Comparison of ENCODE assay signal across 11 mouse cellular contexts in genomic region chr15:98777005-98777616, GRCm38 (mm10). TPM values are rescaled to one million over a fixed set of nuclear protein-coding genes. Genes with fewer than 3 reads are reported as not detected.
DNase-seq lines count a peak whose midpoint lies in the region; ATAC-seq and TF ChIP-seq lines count a peak whose summit lies in the region.
"Had no signal": no experiment of that assay in that cellular context is flagged by ENCODE, and none has a peak within 500 bp of the region (broad histone marks: within the 10 kb centered on the region; RNA-seq: fewer than 3 reads in every experiment).

No protein-coding gene starts in this region.

- H3K9me3 ChIP-seq in heart, postnatal 0 days (replicated peaks; ENCODE audit: control insufficient read depth, low read length), result no peaks in the 10 kb centered on the region
- H3K9me3 ChIP-seq in embryonic facial prominence, embryonic 13.5 days, result no peaks in the 10 kb centered on the region
- H3K9me3 ChIP-seq in limb, embryonic 13.5 days, result no peaks in the 10 kb centered on the region

- DNase-seq in heart, postnatal 0 days (ENCODE audit: low spot score), result no peak
- DNase-seq in heart, postnatal 4 days, result no peak
- peak; percentile 27 for DNase-seq in A20 (ENCODE audit: low read depth, low spot score)
- no peak for DNase-seq in cerebellum, adult 9-10 months
- no peak for DNase-seq in adrenal gland, postnatal 36 days
- DNase-seq: gastrocnemius, postnatal 25 days had no signal

- TF ChIP-seq EP300 in heart, postnatal 0 days (IDR thresholded peaks at IDR 0.05; ENCODE audit: low read depth), result no peak

- no peak for ATAC-seq in heart, postnatal 0 days (ENCODE audit: insufficient read depth, low read depth)
- no peak for ATAC-seq in embryonic facial prominence, embryonic 13.5 days (ENCODE audit: insufficient number of reproducible peaks, insufficient read depth, low FRiP score, low TSS enrichment, low read depth)
- no peak for ATAC-seq in limb, embryonic 13.5 days (ENCODE audit: low FRiP score, low read depth)
- ATAC-seq in granulocyte monocyte progenitor cell, adult 5-6 weeks (replicated peaks; ENCODE audit: poor library complexity, severe bottlenecking), result no peak

- H3K9ac ChIP-seq in heart, postnatal 0 days (replicated peaks; ENCODE audit: low read depth, low read length), result no peak overlapping the region
- peak overlapping the region; percentile 61 for H3K9ac ChIP-seq in embryonic facial prominence, embryonic 13.5 days
- peak overlapping the region; percentile 25; the same call in 1 of the 2 replicates for H3K9ac ChIP-seq in limb, embryonic 13.5 days

- peak overlapping the region; percentile 37 for H3K4me3 ChIP-seq in heart, postnatal 0 days (ENCODE audit: low read depth, low read length)
- peak overlapping the region; percentile 40 for H3K4me3 ChIP-seq in embryonic facial prominence, embryonic 13.5 days
- H3K4me3 ChIP-seq in limb, embryonic 13.5 days, result peak overlapping the region; percentile 38

- peaks cover 88% of the 10 kb centered on the region for H3K27me3 ChIP-seq in heart, postnatal 0 days (ENCODE audit: control insufficient read depth, insufficient read depth, low read length)
- peaks cover 100% of the 10 kb centered on the region for H3K27me3 ChIP-seq in embryonic facial prominence, embryonic 13.5 days
- H3K27me3 ChIP-seq in limb, embryonic 13.5 days, result peaks cover 100% of the 10 kb centered on the region

- peak overlapping the region; percentile 52; the same call in 1 of the 2 replicates for H3K4me2 ChIP-seq in heart, postnatal 0 days (ENCODE audit: low read depth, low read length)
- peak overlapping the region; percentile 56 for H3K4me2 ChIP-seq in embryonic facial prominence, embryonic 13.5 days
- peak overlapping the region; percentile 57 for H3K4me2 ChIP-seq in limb, embryonic 13.5 days (replicated peaks)

- 7% methylated on average over 19 of the region's 19 CpGs for WGBS in heart, postnatal 0 days
- under 1% methylated on average over 19 of the region's 19 CpGs for WGBS in embryonic facial prominence, embryonic 13.5 days
- under 1% methylated on average over 19 of the region's 19 CpGs for WGBS in limb, embryonic 13.5 days

- H3K4me1 ChIP-seq in heart, postnatal 0 days (ENCODE audit: control insufficient read depth, insufficient read depth), result peaks cover 12% of the 10 kb centered on the region
- H3K4me1 ChIP-seq in embryonic facial prominence, embryonic 13.5 days, result peaks cover 59% of the 10 kb centered on the region
- peaks cover 62% of the 10 kb centered on the region for H3K4me1 ChIP-seq in limb, embryonic 13.5 days

- no peak overlapping the region for H3K27ac ChIP-seq in heart, postnatal 0 days (ENCODE audit: low read depth)
- H3K27ac ChIP-seq in embryonic facial prominence, embryonic 13.5 days, result peak overlapping the region; percentile 36; the same call in 1 of the 2 replicates
- H3K27ac ChIP-seq in limb, embryonic 13.5 days, result no peak overlapping the region

- H3K36me3 ChIP-seq in heart, postnatal 0 days (replicated peaks; ENCODE audit: control insufficient read depth, insufficient read depth, low read length), result no peaks in the 10 kb centered on the region
- no peaks in the 10 kb centered on the region for H3K36me3 ChIP-seq in embryonic facial prominence, embryonic 13.5 days
- no peaks in the 10 kb centered on the region for H3K36me3 ChIP-seq in limb, embryonic 13.5 days

- TF ChIP-seq CTCF in heart, postnatal 0 days (IDR thresholded peaks at IDR 0.05; ENCODE audit: low read depth), result no peak

RNA-seq across cellular contexts. Expression of gene Wnt10b, which starts 0.8 kb away (rescaled TPM):
- total RNA-seq in heart, postnatal 0 days (2014; rRNA removed; ENCODE audit: low replicate concordance), result not detected in 2 replicates
- 0.07 TPM in 1 of 2 replicates, not detected in the other for polyA plus RNA-seq in heart, postnatal 0 days (2015; fragmentation: Nextera tagmentation; extraction: Ambion mirVana)
- under 1 TPM; 0.36 to 0.50 TPM for total RNA-seq in heart, postnatal 4 days (2021)
- 4.9 and 5.3 TPM in 2 replicates for polyA plus RNA-seq in embryonic facial prominence, embryonic 13.5 days (2015; fragmentation: Nextera tagmentation; extraction: Ambion mirVana)
- polyA plus RNA-seq in limb, embryonic 13.5 days (2015; fragmentation: Nextera tagmentation; extraction: Ambion mirVana), result 2.1 and 2.4 TPM in 2 replicates
- 0.47 TPM in 1 of 2 replicates, not detected in the other for total RNA-seq in granulocyte monocyte progenitor cell, adult 5-6 weeks (2014; fragmentation: Nextera tagmentation)
- total RNA-seq in granulocyte monocyte progenitor cell, adult 5-6 weeks (2017), result 0.26 TPM in 1 of 2 replicates, not detected in the other
- 1 to 10 TPM; 1.1 to 1.3 TPM for total RNA-seq in adrenal gland, postnatal 36 days (2021)

RNA-seq across cellular contexts. Expression of gene Wnt1, which starts 12.5 kb away (rescaled TPM):
- not detected in 2 replicates for total RNA-seq in heart, postnatal 0 days (2014; rRNA removed; ENCODE audit: low replicate concordance)
- not detected in 2 replicates for polyA plus RNA-seq in heart, postnatal 0 days (2015; fragmentation: Nextera tagmentation; extraction: Ambion mirVana)
- total RNA-seq in heart, postnatal 4 days (2021), result not detected
- not detected in 2 replicates for polyA plus RNA-seq in embryonic facial prominence, embryonic 13.5 days (2015; fragmentation: Nextera tagmentation; extraction: Ambion mirVana)
- not detected in 2 replicates for polyA plus RNA-seq in limb, embryonic 13.5 days (2015; fragmentation: Nextera tagmentation; extraction: Ambion mirVana)
- total RNA-seq in granulocyte monocyte progenitor cell, adult 5-6 weeks (2014; fragmentation: Nextera tagmentation), result not detected in 2 replicates
- total RNA-seq in granulocyte monocyte progenitor cell, adult 5-6 weeks (2017), result not detected in 2 replicates
- not detected for total RNA-seq in adrenal gland, postnatal 36 days (2021)
- total RNA-seq: gastrocnemius, postnatal 25 days; left cerebral cortex, postnatal 36 days; neutrophil, adult 5-6 weeks had no signal

RNA-seq across cellular contexts. Expression of gene Arf3, which starts 14.1 kb away (rescaled TPM):
- 27.6 and 28.7 TPM in 2 replicates for total RNA-seq in heart, postnatal 0 days (2014; rRNA removed; ENCODE audit: low replicate concordance)
- polyA plus RNA-seq in heart, postnatal 0 days (2015; fragmentation: Nextera tagmentation; extraction: Ambion mirVana), result 15.9 and 17.3 TPM in 2 replicates
- 10 to 100 TPM; 40.9 to 43.7 TPM for total RNA-seq in heart, postnatal 4 days (2021)
- 44.1 and 44.6 TPM in 2 replicates for polyA plus RNA-seq in embryonic facial prominence, embryonic 13.5 days (2015; fragmentation: Nextera tagmentation; extraction: Ambion mirVana)
- 39.1 and 41.0 TPM in 2 replicates for polyA plus RNA-seq in limb, embryonic 13.5 days (2015; fragmentation: Nextera tagmentation; extraction: Ambion mirVana)
- total RNA-seq in granulocyte monocyte progenitor cell, adult 5-6 weeks (2014; fragmentation: Nextera tagmentation), result 39.0 and 41.4 TPM in 2 replicates
- 29.9 and 32.7 TPM in 2 replicates for total RNA-seq in granulocyte monocyte progenitor cell, adult 5-6 weeks (2017)
- total RNA-seq in adrenal gland, postnatal 36 days (2021), result 100 to 1,000 TPM; 132 to 140 TPM

RNA-seq across cellular contexts. Expression of gene Ddn, which starts 32.2 kb away (rescaled TPM):
- 1.4 and 1.9 TPM in 2 replicates for total RNA-seq in heart, postnatal 0 days (2014; rRNA removed; ENCODE audit: low replicate concordance)
- polyA plus RNA-seq in heart, postnatal 0 days (2015; fragmentation: Nextera tagmentation; extraction: Ambion mirVana), result 0.11 TPM in 2 replicates
- 1 to 10 TPM in 1 of 2 experiments, under 1 TPM in 1; 0.93 to 1.2 TPM for total RNA-seq in heart, postnatal 4 days (2021)
- 0.07 TPM in 1 of 2 replicates, not detected in the other for polyA plus RNA-seq in embryonic facial prominence, embryonic 13.5 days (2015; fragmentation: Nextera tagmentation; extraction: Ambion mirVana)
- 0.05 TPM in 1 of 2 replicates, not detected in the other for polyA plus RNA-seq in limb, embryonic 13.5 days (2015; fragmentation: Nextera tagmentation; extraction: Ambion mirVana)
- total RNA-seq in granulocyte monocyte progenitor cell, adult 5-6 weeks (2014; fragmentation: Nextera tagmentation), result not detected in 2 replicates
- not detected in 2 replicates for total RNA-seq in granulocyte monocyte progenitor cell, adult 5-6 weeks (2017)
- under 1 TPM; 0.10 to 0.30 TPM for total RNA-seq in adrenal gland, postnatal 36 days (2021)

RNA-seq across cellular contexts. Expression of gene Fkbp11, which starts 49.1 kb away (rescaled TPM):
- total RNA-seq in heart, postnatal 0 days (2014; rRNA removed; ENCODE audit: low replicate concordance), result 4.3 and 26.7 TPM in 2 replicates
- polyA plus RNA-seq in heart, postnatal 0 days (2015; fragmentation: Nextera tagmentation; extraction: Ambion mirVana), result 21.7 and 22.0 TPM in 2 replicates
- 10 to 100 TPM; 11.0 to 12.8 TPM for total RNA-seq in heart, postnatal 4 days (2021)
- polyA plus RNA-seq in embryonic facial prominence, embryonic 13.5 days (2015; fragmentation: Nextera tagmentation; extraction: Ambion mirVana), result 40.9 and 48.3 TPM in 2 replicates
- polyA plus RNA-seq in limb, embryonic 13.5 days (2015; fragmentation: Nextera tagmentation; extraction: Ambion mirVana), result 50.8 and 51.5 TPM in 2 replicates
- 37.6 and 39.9 TPM in 2 replicates for total RNA-seq in granulocyte monocyte progenitor cell, adult 5-6 weeks (2014; fragmentation: Nextera tagmentation)
- total RNA-seq in granulocyte monocyte progenitor cell, adult 5-6 weeks (2017), result 63.8 and 66.3 TPM in 2 replicates
- total RNA-seq in adrenal gland, postnatal 36 days (2021), result 1 to 10 TPM; 7.5 to 9.1 TPM
